Mouse (Mus musculus) heart, postnatal 25 days (tissue): ENCODE measurements around the gene Slc7a6. TPM values are rescaled to one million over a fixed set of nuclear protein-coding genes. Genes with fewer than 3 reads are reported as not detected.

Experiments used
- DNase-seq: peaks from one replicate; pipeline ENCODE4 v3.0.0; 2022; ENCODE audit warnings: low spot score
- intact Hi-C: fragments of 180-260 bp; cut with DNase I; formaldehyde crosslinking; loops from one replicate; pipeline ENCODE4 v1.15.1; 2025
- total RNA-seq, 2 experiments: library from RNA; stranded (reverse); gene quantifications; 2 replicates each; pipeline ENCODE4 v1.2.3; 2021

Slc7a6 gene
- total RNA-seq, 2 experiments from 2014 or later: 12.0 to 12.2 TPM

GRCm38 (mm10) chr8:106137906-106138477, 30.7 kb upstream of the Slc7a6 start:
- DNase-seq: peak; percentile 48
- intact Hi-C loops: loop anchor here (2.0 kb wide), 1 partner anchor 265 kb away; no protein-coding TSS in a partner anchor

GRCm38 (mm10) chr8:106138616-106139015, 30.0 kb upstream of the Slc7a6 start:
- intact Hi-C loops: loop anchor here (2.0 kb wide), 1 partner anchor 264 kb away; no protein-coding TSS in a partner anchor
- no peak for DNase-seq

GRCm38 (mm10) chr8:106140191-106140590, 28.5 kb upstream of the Slc7a6 start:
- no peak for DNase-seq
- intact Hi-C loops: loop anchor here (1.0 to 5.0 kb wide), 3 partner anchors 59 to 86 kb away; partner anchors contain the start of genes Prmt7 and Slc7a6os

- intact Hi-C loops: loop anchor here (1.0 to 5.0 kb wide), 3 partner anchors 59 to 86 kb away; partner anchors contain the start of genes Prmt7 and Slc7a6os
- DNase-seq: peak; percentile 54
These were observed 27.9 kb upstream of the Slc7a6 start for GRCm38 (mm10) chr8:106140769-106141168.

- intact Hi-C loops: no loop called here
- no peak for DNase-seq
These were observed 23.3 kb upstream of the Slc7a6 start for GRCm38 (mm10) chr8:106145331-106145730.

- intact Hi-C loops: no loop called here
- DNase-seq: no peak
These were observed 22.6 kb upstream of the Slc7a6 start for GRCm38 (mm10) chr8:106146014-106146413.

- no peak for DNase-seq
- intact Hi-C loops: no loop called here
These were observed 20.6 kb upstream of the Slc7a6 start for GRCm38 (mm10) chr8:106147868-106148565.

GRCm38 (mm10) chr8:106149025-106149424, 19.6 kb upstream of the Slc7a6 start:
- intact Hi-C loops: no loop called here
- DNase-seq: no peak

- peak; percentile 85 for DNase-seq
- intact Hi-C loops: no loop called here
These were observed 18.6 kb upstream of the Slc7a6 start, which contains the start of gene Pla2g15 for GRCm38 (mm10) chr8:106149801-106150652. Gene Pla2g15 (plus strand): TSS chr8:106150399.

GRCm38 (mm10) chr8:106150653-106151000, 18.0 kb upstream of the Slc7a6 start:
- DNase-seq: no peak

GRCm38 (mm10) chr8:106151041-106151440, 17.6 kb upstream of the Slc7a6 start:
- no peak for DNase-seq
- intact Hi-C loops: no loop called here

More at GRCm38 (mm10) chr8:106150653-106151000, 18.0 kb upstream of the Slc7a6 start:
- intact Hi-C loops: no loop called here

GRCm38 (mm10) chr8:106152876-106153275, 15.8 kb upstream of the Slc7a6 start:
- no peak for DNase-seq
- intact Hi-C loops: no loop called here

- intact Hi-C loops: no loop called here
These were observed 11.2 kb upstream of the Slc7a6 start for GRCm38 (mm10) chr8:106157419-106157818.

GRCm38 (mm10) chr8:106158381-106158780, 10.3 kb upstream of the Slc7a6 start:
- no peak for DNase-seq
- intact Hi-C loops: no loop called here

More at GRCm38 (mm10) chr8:106157419-106157818, 11.2 kb upstream of the Slc7a6 start:
- DNase-seq: no peak

GRCm38 (mm10) chr8:106159876-106160275, 8.8 kb upstream of the Slc7a6 start:
- DNase-seq: no peak
- intact Hi-C loops: loop anchor here (5.0 kb wide), 1 partner anchor 37 kb away; no protein-coding TSS in a partner anchor

- intact Hi-C loops: loop anchor here (5.0 kb wide), 1 partner anchor 34 kb away; no protein-coding TSS in a partner anchor
- DNase-seq: no peak
These were observed 5.4 kb upstream of the Slc7a6 start for GRCm38 (mm10) chr8:106163251-106163650.

- intact Hi-C loops: no loop called here
These were observed 3.2 kb upstream of the Slc7a6 start for GRCm38 (mm10) chr8:106165460-106165859.

GRCm38 (mm10) chr8:106169017-106169933, 618 bp downstream of the Slc7a6 start:
- DNase-seq: no peak
- intact Hi-C loops: no loop called here

More at GRCm38 (mm10) chr8:106165460-106165859, 3.2 kb upstream of the Slc7a6 start:
- peak; percentile 25 for DNase-seq

GRCm38 (mm10) chr8:106169934-106170480, 1.4 kb downstream of the Slc7a6 start:
- intact Hi-C loops: no loop called here
- no peak for DNase-seq
